Mouse (Mus musculus): ENCODE measurements around the gene Cuedc1. TPM values are rescaled to one million over a fixed set of nuclear protein-coding genes. Genes with fewer than 3 reads are reported as not detected.
A peak's percentile ranks its signal among the peaks of the same experiment; 100 is the strongest.

The Cuedc1 gene
- polyA plus RNA-seq, 1 experiment from 2014 or later = 49.0 TPM

DNA sequence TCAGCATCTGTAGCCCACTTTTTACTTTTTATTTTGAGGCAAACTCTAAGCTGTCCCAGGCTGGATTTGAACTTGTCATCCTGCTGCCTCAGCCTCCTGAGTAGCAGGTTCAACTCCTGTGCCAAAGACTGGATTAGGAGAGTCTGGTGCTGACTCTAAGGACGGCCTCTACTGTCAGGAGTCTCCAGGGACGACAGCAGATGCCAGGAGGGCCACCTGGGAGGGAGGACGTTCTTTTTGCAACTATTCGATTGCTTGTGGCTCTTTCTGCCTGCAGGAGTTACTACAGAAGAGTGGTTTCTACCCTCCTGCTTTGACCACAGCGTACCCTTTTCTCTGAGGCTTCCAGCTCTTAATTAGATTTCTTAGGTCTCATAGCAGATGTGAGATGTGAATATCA is 24.7 kb downstream of the Cuedc1 start:
- ATAC-seq (ENCODE audit: low FRiP score) = no peak
- H3K9ac ChIP-seq (replicated peaks) = no peak overlapping the region

DNA sequence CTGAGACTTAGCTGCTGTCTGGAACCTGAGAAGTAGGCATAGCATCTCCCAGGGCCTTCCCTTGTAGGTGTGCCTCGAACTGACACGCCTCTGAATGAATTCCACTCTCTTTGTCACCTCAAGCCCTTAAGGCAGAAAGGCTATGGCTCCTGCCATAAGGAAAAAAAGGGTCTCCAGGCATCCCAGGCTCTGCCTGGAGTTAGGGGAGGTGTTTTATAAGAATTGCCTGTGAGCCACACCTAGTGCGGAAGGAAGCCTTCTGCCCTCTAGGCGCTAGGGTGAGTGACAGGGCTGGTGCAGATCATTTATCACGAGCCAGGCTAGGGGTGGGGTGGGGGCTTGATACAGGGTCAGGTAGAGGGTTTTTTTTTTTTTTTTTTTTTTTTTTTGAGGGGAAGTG is 25.2 kb downstream of the Cuedc1 start:
- no peaks in the 10 kb centered on the region for H3K36me3 ChIP-seq
- H3K9ac ChIP-seq (replicated peaks) = no peak overlapping the region
- WGBS = 77% methylated on average over 5 of the region's 5 CpGs
- peaks cover 48% of the 10 kb centered on the region for H3K4me1 ChIP-seq
- H3K4me2 ChIP-seq = no peak overlapping the region
- no peaks in the 10 kb centered on the region for H3K9me3 ChIP-seq (replicated peaks)
- no peak overlapping the region for H3K4me3 ChIP-seq (replicated peaks)
- H3K27ac ChIP-seq (replicated peaks) = peak overlapping the region; percentile 41; the same call in 1 of the 2 replicates
- ATAC-seq (ENCODE audit: low FRiP score) = no peak
- no peaks in the 10 kb centered on the region for H3K27me3 ChIP-seq (replicated peaks)

More for the DNA sequence above, 24.7 kb downstream of the Cuedc1 start:
- H3K4me1 ChIP-seq = peaks cover 53% of the 10 kb centered on the region
- H3K27me3 ChIP-seq (replicated peaks) = no peaks in the 10 kb centered on the region
- H3K36me3 ChIP-seq = no peaks in the 10 kb centered on the region
- WGBS = 30% methylated on average over 5 of the region's 5 CpGs
- no peaks in the 10 kb centered on the region for H3K9me3 ChIP-seq (replicated peaks)
- H3K4me3 ChIP-seq (replicated peaks) = no peak overlapping the region
- peak overlapping the region; percentile 41; the same call in 1 of the 2 replicates for H3K27ac ChIP-seq (replicated peaks)
- H3K4me2 ChIP-seq = no peak overlapping the region

DNA sequence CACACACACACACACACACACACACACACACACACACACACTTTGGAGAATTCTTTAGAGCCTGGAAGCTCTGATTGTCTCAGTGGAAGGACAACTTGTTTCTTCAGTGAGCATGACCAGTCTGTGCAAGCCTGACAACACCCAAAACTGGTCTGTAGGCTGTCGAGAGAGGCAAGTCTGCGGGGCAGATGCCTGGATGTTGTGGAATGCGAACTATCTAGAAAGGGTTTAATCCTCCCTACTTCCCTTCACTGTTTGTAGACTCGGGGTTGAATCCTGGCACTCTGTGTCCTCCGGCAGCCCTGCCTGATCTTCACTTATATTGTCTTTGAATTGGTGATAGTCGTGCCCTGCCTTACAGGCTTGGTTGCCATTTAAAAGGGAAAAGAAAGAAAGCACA is 25.9 kb downstream of the Cuedc1 start:
- Histone ChIP-seq H3K4me2 (no peak overlapping the region), H3K27me3 (replicated peaks) (no peaks in the 10 kb centered on the region), H3K27ac (replicated peaks) (peak overlapping the region; percentile 56), H3K4me3 (replicated peaks) (no peak overlapping the region), H3K4me1 (peaks cover 41% of the 10 kb centered on the region), H3K9me3 (replicated peaks) (no peaks in the 10 kb centered on the region), H3K9ac (replicated peaks) (no peak overlapping the region), H3K36me3 (no peaks in the 10 kb centered on the region)
- 35% methylated on average over 6 of the region's 6 CpGs for WGBS
- no peak for ATAC-seq (ENCODE audit: low FRiP score)

DNA sequence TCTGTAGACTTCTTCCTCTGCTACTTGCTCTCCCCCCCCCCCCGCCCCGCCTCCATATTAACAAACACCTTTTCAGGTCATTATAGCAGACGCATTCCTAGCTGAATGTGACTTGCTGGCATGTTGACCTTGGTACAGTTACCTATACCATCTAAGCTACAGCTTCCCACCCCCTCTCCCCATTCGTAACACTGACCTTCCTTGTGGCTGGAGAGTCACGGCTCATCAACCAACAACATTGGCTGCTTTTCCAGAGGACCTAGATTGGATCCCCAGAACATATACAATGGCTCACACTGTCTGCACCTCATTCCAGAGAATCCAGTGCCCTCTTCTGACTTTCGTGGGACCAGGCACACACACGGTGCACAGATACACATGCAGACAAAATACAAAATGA is 27.6 kb downstream of the Cuedc1 start:
- Histone ChIP-seq H3K9ac (replicated peaks) (no peak overlapping the region), H3K27me3 (replicated peaks) (no peaks in the 10 kb centered on the region), H3K9me3 (replicated peaks) (no peaks in the 10 kb centered on the region), H3K36me3 (no peaks in the 10 kb centered on the region), H3K4me1 (peaks cover 34% of the 10 kb centered on the region), H3K4me2 (no peak overlapping the region), H3K27ac (replicated peaks) (peak overlapping the region; percentile 75; the same call in 1 of the 2 replicates), H3K4me3 (replicated peaks) (no peak overlapping the region)
- WGBS = 55% methylated on average over 6 of the region's 7 CpGs
- no peak for ATAC-seq (ENCODE audit: low FRiP score)

DNA sequence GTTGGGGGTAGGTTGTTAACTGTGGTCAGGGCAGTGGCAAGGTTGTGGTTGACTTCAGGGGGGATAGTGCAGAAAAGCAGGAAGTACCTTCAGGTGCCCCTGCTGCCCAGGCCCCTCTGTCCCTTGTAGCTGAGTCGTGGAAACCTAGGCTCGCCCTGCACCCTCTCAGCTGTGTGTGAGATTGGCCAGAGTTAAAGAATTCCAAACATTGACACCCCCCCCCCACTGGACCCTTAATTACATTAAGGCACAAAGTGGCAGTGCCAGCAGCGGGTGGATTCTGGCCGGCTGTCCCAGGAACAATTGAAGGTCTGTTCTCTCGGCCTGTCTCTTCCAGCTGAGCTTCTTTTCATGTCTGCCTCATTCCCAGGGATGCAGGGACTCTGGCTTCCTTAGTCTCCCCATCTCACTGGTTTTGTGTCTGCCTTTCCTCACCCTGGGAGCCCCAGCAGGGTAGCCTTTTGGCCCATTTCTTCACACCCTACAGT is 28.5 kb downstream of the Cuedc1 start:
- Histone ChIP-seq H3K27me3 (replicated peaks) (no peaks in the 10 kb centered on the region), H3K4me1 (peaks cover 35% of the 10 kb centered on the region), H3K9ac (replicated peaks) (no peak overlapping the region), H3K36me3 (no peaks in the 10 kb centered on the region), H3K4me2 (no peak overlapping the region), H3K4me3 (replicated peaks) (no peak overlapping the region), H3K9me3 (replicated peaks) (no peaks in the 10 kb centered on the region), H3K27ac (replicated peaks) (peak overlapping the region; percentile 75)
- 14% methylated on average over 5 of the region's 5 CpGs for WGBS
- peak; percentile 61; the same call in 1 of the 2 replicates for ATAC-seq (ENCODE audit: low FRiP score)

DNA sequence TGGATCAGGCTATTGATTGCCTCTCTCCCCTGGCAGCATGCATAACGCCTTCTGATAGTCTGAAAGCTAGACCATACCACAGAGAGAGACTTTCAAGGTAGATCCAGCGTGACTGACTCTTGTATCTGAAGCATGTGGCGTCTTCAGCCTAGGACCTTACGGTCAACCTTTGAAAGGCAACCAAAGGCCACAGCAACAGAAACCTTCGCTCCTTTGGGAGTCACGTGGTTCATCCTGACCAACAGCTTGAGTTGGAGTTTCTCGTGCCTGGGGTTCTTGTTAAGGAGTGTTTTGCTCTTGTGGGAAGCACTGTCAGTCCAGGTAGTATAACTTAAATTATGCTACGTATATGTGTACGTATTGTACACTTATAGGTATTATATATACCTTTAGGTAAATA is 30.6 kb downstream of the Cuedc1 start:
- H3K4me1 ChIP-seq = peaks cover 33% of the 10 kb centered on the region
- no peaks in the 10 kb centered on the region for H3K36me3 ChIP-seq
- H3K9ac ChIP-seq (replicated peaks) = no peak overlapping the region
- no peak overlapping the region for H3K4me2 ChIP-seq
- 91% methylated on average over 9 of the region's 9 CpGs for whole genome bisulfite sequencing
- H3K4me3 ChIP-seq (replicated peaks) = no peak overlapping the region
- ATAC-seq (ENCODE audit: low FRiP score) = no peak
- H3K27ac ChIP-seq (replicated peaks) = 0 out of 2 replicates have a peak overlapping the region, but pooled peaks have one; percentile 23
- no peaks in the 10 kb centered on the region for H3K27me3 ChIP-seq (replicated peaks)
- no peaks in the 10 kb centered on the region for H3K9me3 ChIP-seq (replicated peaks)

DNA sequence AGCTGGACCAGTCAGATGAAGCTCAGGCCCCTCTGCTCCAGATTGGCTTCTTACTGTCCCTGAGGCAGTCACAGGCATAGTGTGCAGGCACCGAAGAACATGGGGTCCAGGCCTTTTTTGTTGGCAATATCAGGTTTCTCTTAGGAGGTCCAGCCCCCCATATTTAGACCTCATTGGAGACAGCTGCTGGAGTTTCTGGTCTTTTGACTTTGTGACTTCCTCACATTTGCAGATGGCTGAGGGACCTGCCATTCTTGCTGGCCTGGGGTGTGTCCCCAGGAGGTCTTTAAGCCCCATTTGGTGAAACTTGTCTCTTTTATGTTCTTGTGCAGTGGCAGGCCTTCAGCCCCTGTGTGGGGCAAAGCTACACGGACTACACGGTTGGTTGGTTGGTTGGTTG is 31.4 kb downstream of the Cuedc1 start:
- H3K4me3 ChIP-seq (replicated peaks) = no peak overlapping the region
- H3K27me3 ChIP-seq (replicated peaks) = no peaks in the 10 kb centered on the region
- WGBS = 71% methylated on average over 3 of the region's 3 CpGs
- no peak for ATAC-seq (ENCODE audit: low FRiP score)
- H3K27ac ChIP-seq (replicated peaks) = no peak overlapping the region
- no peaks in the 10 kb centered on the region for H3K9me3 ChIP-seq (replicated peaks)
- H3K4me2 ChIP-seq = no peak overlapping the region
- no peak overlapping the region for H3K9ac ChIP-seq (replicated peaks)
- no peaks in the 10 kb centered on the region for H3K36me3 ChIP-seq
- peaks cover 29% of the 10 kb centered on the region for H3K4me1 ChIP-seq

DNA sequence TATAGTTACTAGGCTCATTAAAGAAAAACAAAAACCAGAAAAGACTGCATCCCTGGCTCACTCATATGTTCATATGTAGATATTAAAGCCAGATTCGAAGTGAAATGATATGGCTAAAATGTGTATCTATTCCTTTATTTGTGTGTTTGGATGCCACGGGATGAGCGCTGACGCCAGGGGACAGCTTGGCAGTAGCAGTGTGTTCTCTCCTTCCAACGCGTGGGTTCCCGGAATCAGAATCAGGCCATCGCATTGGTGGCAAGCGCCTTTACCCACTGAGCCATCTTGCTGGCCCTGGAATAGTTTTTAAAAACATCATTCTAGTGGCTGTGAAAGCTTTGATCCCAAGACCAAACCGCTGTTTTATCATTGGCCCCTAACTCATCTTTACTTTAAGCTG is 32.1 kb downstream of the Cuedc1 start:
- no peak overlapping the region; the same call in 1 of the 2 replicates for H3K27ac ChIP-seq (replicated peaks)
- 91% methylated on average over 10 of the region's 10 CpGs for WGBS
- no peak overlapping the region for H3K4me3 ChIP-seq (replicated peaks)
- H3K9ac ChIP-seq (replicated peaks) = no peak overlapping the region
- no peaks in the 10 kb centered on the region for H3K36me3 ChIP-seq
- peaks cover 31% of the 10 kb centered on the region for H3K4me1 ChIP-seq
- no peaks in the 10 kb centered on the region for H3K9me3 ChIP-seq (replicated peaks)
- H3K4me2 ChIP-seq = no peak overlapping the region
- no peak for ATAC-seq (ENCODE audit: low FRiP score)
- no peaks in the 10 kb centered on the region for H3K27me3 ChIP-seq (replicated peaks)

DNA sequence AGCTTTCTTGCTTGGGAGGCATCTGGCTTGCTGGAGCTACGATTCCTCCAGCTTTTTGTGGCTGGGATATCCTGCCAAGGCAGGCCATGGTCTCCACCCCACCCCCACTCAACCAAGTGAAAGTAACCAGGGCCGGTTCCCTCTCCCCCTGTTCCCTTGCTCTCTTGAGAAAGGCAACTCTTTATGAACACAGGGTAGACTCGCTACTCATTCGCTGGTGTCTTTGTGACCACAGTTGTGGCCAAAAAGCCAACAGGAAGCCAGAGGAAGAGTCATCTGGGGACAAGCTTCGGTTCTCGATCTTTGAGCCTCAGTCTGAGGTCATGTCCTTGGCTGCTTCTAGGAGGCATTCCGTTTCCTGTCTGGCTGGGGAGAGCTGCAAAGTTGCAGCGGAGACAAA is 34.0 kb downstream of the Cuedc1 start:
- Histone ChIP-seq H3K9ac (replicated peaks) (no peak overlapping the region), H3K36me3 (no peaks in the 10 kb centered on the region), H3K4me1 (peaks cover 20% of the 10 kb centered on the region), H3K4me3 (replicated peaks) (no peak overlapping the region), H3K9me3 (replicated peaks) (no peaks in the 10 kb centered on the region), H3K4me2 (no peak overlapping the region), H3K27me3 (replicated peaks) (no peaks in the 10 kb centered on the region), H3K27ac (replicated peaks) (peak overlapping the region; percentile 43; the same call in 1 of the 2 replicates)
- 69% methylated on average over 8 of the region's 8 CpGs for WGBS
- ATAC-seq (ENCODE audit: low FRiP score) = no peak

DNA sequence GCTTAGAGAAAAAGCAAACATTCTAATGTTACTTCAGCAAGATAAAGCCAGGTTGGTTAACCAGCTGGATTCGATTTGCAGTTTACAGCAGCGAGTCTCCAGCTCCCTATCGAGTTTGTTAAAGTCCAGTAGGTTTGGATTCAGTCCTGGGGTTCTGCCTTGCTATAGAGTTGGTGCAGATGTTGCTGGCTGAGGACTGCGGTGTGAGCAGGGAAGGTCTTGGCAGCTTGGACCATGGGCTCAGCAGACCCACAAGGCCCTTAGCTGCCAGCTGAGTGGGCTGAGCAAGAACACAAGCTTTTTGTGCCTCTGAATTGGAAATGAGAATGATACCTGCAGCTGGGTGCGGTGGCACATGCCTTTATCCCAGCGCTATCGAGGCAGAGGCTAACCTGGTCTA is 37.4 kb downstream of the Cuedc1 start:
- no peaks in the 10 kb centered on the region for H3K9me3 ChIP-seq (replicated peaks)
- 55% methylated on average over 7 of the region's 7 CpGs for WGBS
- no peak for ATAC-seq (ENCODE audit: low FRiP score)
- H3K36me3 ChIP-seq = no peaks in the 10 kb centered on the region
- H3K27me3 ChIP-seq (replicated peaks) = no peaks in the 10 kb centered on the region
- peaks cover 46% of the 10 kb centered on the region for H3K4me1 ChIP-seq
- H3K4me2 ChIP-seq = no peak overlapping the region
- 0 out of 2 replicates have a peak overlapping the region, but pooled peaks have one; percentile 24 for H3K27ac ChIP-seq (replicated peaks)
- H3K4me3 ChIP-seq (replicated peaks) = no peak overlapping the region
- H3K9ac ChIP-seq (replicated peaks) = no peak overlapping the region

DNA sequence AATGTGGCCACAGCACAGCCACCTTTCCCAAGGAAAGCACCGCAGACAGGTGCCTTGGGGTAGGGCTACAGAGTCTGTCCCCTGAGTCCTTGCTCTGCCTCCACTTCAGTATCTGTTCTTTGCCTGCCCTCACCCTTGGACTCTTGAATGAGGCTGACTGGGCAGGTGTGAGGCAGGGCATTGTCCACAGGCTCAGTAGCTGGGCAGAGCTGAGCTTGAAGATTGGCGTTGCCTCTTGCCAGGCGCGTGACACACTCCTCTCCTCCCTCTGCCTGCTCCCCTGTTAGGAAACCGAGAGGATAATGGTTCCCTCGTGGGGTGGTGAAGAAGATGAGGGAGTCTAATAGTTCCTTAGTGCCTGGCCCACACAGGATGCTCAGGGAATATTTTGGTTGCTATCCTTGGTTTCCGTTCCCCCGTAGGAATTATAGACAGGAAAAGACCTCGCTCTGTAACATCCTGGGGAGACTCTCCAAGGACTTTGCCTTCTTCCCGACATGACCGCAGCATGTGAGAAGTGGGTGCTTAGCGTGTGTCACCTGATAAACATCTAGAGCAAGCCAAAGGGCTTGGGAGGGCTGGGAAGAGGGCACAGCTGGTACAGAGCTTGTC is 40.1 kb downstream of the Cuedc1 start:
- 54% methylated on average over 12 of the region's 12 CpGs for WGBS
- no peak overlapping the region for H3K4me2 ChIP-seq

DNA sequence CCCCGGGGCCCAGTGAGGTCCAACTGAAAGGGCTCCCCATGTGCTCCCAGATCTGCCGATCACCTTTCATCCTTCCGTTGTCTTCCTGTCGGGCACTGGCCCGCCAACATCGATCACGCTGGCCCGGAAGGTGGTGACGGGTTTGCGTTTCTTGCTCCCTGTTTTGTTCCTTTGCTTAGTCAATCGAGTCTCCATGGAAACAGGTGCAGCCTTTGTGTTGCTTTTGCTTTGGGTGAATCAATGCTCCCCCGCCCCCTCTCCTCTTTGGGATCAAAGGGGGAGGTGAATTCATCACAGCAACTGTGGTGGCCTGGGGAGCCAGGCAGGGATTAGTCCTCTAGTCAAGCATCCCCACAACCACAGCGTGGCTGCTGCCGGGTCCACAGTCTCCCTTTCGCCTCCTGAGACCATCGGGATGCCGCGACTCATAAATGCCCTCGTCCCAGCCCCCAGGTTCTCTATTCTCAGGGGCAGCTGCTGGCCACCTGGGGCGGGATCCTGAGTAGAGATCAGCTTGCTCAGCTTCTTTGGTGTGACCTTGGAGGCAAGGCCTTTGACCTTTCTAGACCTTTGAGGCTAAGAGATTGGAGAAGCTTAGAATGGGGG is 41.5 kb downstream of the Cuedc1 start:
- H3K27ac ChIP-seq (replicated peaks) = peak overlapping the region; percentile 87
- 3% methylated on average over 20 of the region's 20 CpGs for WGBS
- H3K36me3 ChIP-seq = no peaks in the 10 kb centered on the region
- H3K27me3 ChIP-seq (replicated peaks) = no peaks in the 10 kb centered on the region
- peak overlapping the region; percentile 34; the same call in 1 of the 2 replicates for H3K9ac ChIP-seq (replicated peaks)
- H3K4me1 ChIP-seq = peaks cover 59% of the 10 kb centered on the region
- no peaks in the 10 kb centered on the region for H3K9me3 ChIP-seq (replicated peaks)
- no peak overlapping the region for H3K4me3 ChIP-seq (replicated peaks)
- peak overlapping the region; percentile 46 for H3K4me2 ChIP-seq
- ATAC-seq (ENCODE audit: low FRiP score) = peak; percentile 60; the same call in 1 of the 2 replicates

More for the DNA sequence above, 40.1 kb downstream of the Cuedc1 start:
- Histone ChIP-seq H3K27me3 (replicated peaks) (no peaks in the 10 kb centered on the region), H3K9me3 (replicated peaks) (no peaks in the 10 kb centered on the region), H3K27ac (replicated peaks) (peak overlapping the region; percentile 87), H3K9ac (replicated peaks) (0 out of 2 replicates have a peak overlapping the region, but pooled peaks have one; percentile 0), H3K4me3 (replicated peaks) (no peak overlapping the region), H3K36me3 (no peaks in the 10 kb centered on the region), H3K4me1 (peaks cover 56% of the 10 kb centered on the region)
- no peak for ATAC-seq (ENCODE audit: low FRiP score)
